Mouse (Mus musculus) cerebellum, postnatal 4 days (tissue): ENCODE measurements around the gene Paxbp1.
A peak's percentile ranks its signal among the peaks of the same experiment; 100 is the strongest.

Source experiments
- DNase-seq, 2 experiments: peaks; one replicate each; pipeline ENCODE4 v3.0.0; 2022; ENCODE audit warnings: low spot score in 2 of 2, mixed read lengths in 1 of 2

The Paxbp1 gene

GRCm38 (mm10) chr16:91055150-91055549 is 10.8 kb upstream of the Paxbp1 start:
- DNase-seq = no peak

GRCm38 (mm10) chr16:91053599-91053998 is 9.3 kb upstream of the Paxbp1 start:
- DNase-seq = no peak

- peak in 1 of 2 experiments; percentile 53 for DNase-seq
Observed at GRCm38 (mm10) chr16:91045511-91045910, 1.2 kb upstream of the Paxbp1 start.

GRCm38 (mm10) chr16:91043461-91044248 is 688 bp downstream of the Paxbp1 start:
- DNase-seq = peak; percentile 38 to 66

- DNase-seq = no peak
Observed at GRCm38 (mm10) chr16:91042640-91043039, 1.7 kb downstream of the Paxbp1 start.

GRCm38 (mm10) chr16:91035866-91036265 is 8.5 kb downstream of the Paxbp1 start:
- no peak for DNase-seq

- no peak for DNase-seq
Observed at GRCm38 (mm10) chr16:91030751-91031150, 13.6 kb downstream of the Paxbp1 start.

- DNase-seq = no peak
Observed at GRCm38 (mm10) chr16:91029901-91030300, 14.4 kb downstream of the Paxbp1 start.

- no peak for DNase-seq
Observed at GRCm38 (mm10) chr16:91029161-91029743, 15.1 kb downstream of the Paxbp1 start.

GRCm38 (mm10) chr16:91026290-91026689 is 18.1 kb downstream of the Paxbp1 start:
- no peak for DNase-seq

GRCm38 (mm10) chr16:91023384-91023783 is 21.0 kb downstream of the Paxbp1 start:
- DNase-seq = no peak

- no peak for DNase-seq
Observed at GRCm38 (mm10) chr16:91020842-91021483, 23.4 kb downstream of the Paxbp1 start.

- no peak for DNase-seq
Observed at GRCm38 (mm10) chr16:91019476-91019875, 24.9 kb downstream of the Paxbp1 start.

GRCm38 (mm10) chr16:91015761-91016160 is 28.6 kb downstream of the Paxbp1 start:
- no peak for DNase-seq

GRCm38 (mm10) chr16:91011847-91012246 is 32.5 kb downstream of the Paxbp1 start:
- no peak for DNase-seq

GRCm38 (mm10) chr16:91011021-91011683 is 33.2 kb downstream of the Paxbp1 start, which contains the start of gene Synj1:
Gene Synj1, minus strand, starts transcription at chr16:91011308.
- DNase-seq = peak; percentile 78 to 88

- peak in 1 of 2 experiments; percentile 30 for DNase-seq
Observed at GRCm38 (mm10) chr16:91010581-91011020, 33.7 kb downstream of the Paxbp1 start.

GRCm38 (mm10) chr16:91009942-91010529 is 34.3 kb downstream of the Paxbp1 start:
- peak in 1 of 2 experiments; percentile 4 for DNase-seq

GRCm38 (mm10) chr16:91004915-91005538 is 39.3 kb downstream of the Paxbp1 start:
- DNase-seq = no peak

- DNase-seq = no peak
Observed at GRCm38 (mm10) chr16:91001098-91001497, 43.2 kb downstream of the Paxbp1 start.

- DNase-seq = no peak
Observed at GRCm38 (mm10) chr16:90999827-91000226, 44.5 kb downstream of the Paxbp1 start.
